Mouse (Mus musculus) myocyte (in vitro differentiated cells): ENCODE measurements around the gene Dnah7a.

ENCODE experiments used
- CEBPB ChIP-seq: IDR thresholded peaks from 2 replicates; pipeline ENCODE4 v1.6.1; 2011; ENCODE audit warnings: mild to moderate bottlenecking, moderate library complexity; ENCODE audit not compliant: poor library complexity, insufficient read depth, severe bottlenecking
- E2F4 ChIP-seq: IDR thresholded peaks from one replicate; pipeline ENCODE4 v1.6.1; 2011; ENCODE audit warnings: mild to moderate bottlenecking, control low read depth, moderate library complexity; ENCODE audit not compliant: insufficient read depth
- MAX ChIP-seq: IDR thresholded peaks from one replicate; pipeline ENCODE4 v1.6.1; 2011; ENCODE audit warnings: low read depth, mild to moderate bottlenecking, control low read depth
- MYOD1 ChIP-seq, 3 experiments: IDR thresholded peaks; one replicate each; pipeline ENCODE4 v1.6.1; 2011; ENCODE audit warnings: control low read depth in 2 of 3, low read depth in 2 of 3, mild to moderate bottlenecking in 2 of 3, moderate library complexity in 1 of 3; ENCODE audit not compliant: insufficient read length in 2 of 3, control insufficient read depth in 1 of 3
- MYOG ChIP-seq, 3 experiments: IDR thresholded peaks; one replicate each; pipeline ENCODE4 v1.6.1; 2011; ENCODE audit warnings: control low read depth in 2 of 3, low read depth in 2 of 3, mild to moderate bottlenecking in 2 of 3; ENCODE audit not compliant: insufficient read length in 2 of 3, control insufficient read depth in 1 of 3, insufficient read depth in 1 of 3
- POLR2A ChIP-seq: IDR thresholded peaks from one replicate; pipeline ENCODE4 v1.6.1; 2011; ENCODE audit warnings: low read depth, mild to moderate bottlenecking, control low read depth, moderate library complexity; ENCODE audit not compliant: insufficient read length
- POLR2AphosphoS2 ChIP-seq: IDR thresholded peaks from one replicate; pipeline ENCODE4 v1.6.1; 2011; ENCODE audit warnings: low read depth, control low read depth; ENCODE audit not compliant: insufficient read length
- REST ChIP-seq: IDR thresholded peaks from one replicate; pipeline ENCODE4 v1.6.1; 2011; ENCODE audit warnings: mild to moderate bottlenecking, control low read depth, moderate library complexity; ENCODE audit not compliant: insufficient read depth, insufficient read length
- TCF12 ChIP-seq: IDR thresholded peaks from one replicate; pipeline ENCODE4 v1.6.1; 2011; ENCODE audit warnings: mild to moderate bottlenecking, control low read depth; ENCODE audit not compliant: poor library complexity, insufficient read depth, severe bottlenecking
- USF1 ChIP-seq: IDR thresholded peaks from one replicate; pipeline ENCODE4 v1.6.1; 2011; ENCODE audit warnings: low read depth, mild to moderate bottlenecking, control low read depth, moderate library complexity

- TF ChIP-seq E2F4 (no peak), USF1 (no peak), POLR2AphosphoS2 (no peak), POLR2A (no peak), TCF12 (no peak), MAX (no peak), MYOD1 (IDR thresholded peaks at IDR 0.05; ENCODE audit: control insufficient read depth in 1 of 3, insufficient read length in 2 of 3, low read depth in 2 of 3) (no peak), MYOG (IDR thresholded peaks at IDR 0.05; ENCODE audit: control insufficient read depth in 1 of 3, insufficient read depth in 1 of 3, insufficient read length in 2 of 3, low read depth in 2 of 3) (no peak), CEBPB (no peak), REST (no peak)
These were observed 8.9 kb upstream of the Dnah7a start for GRCm38 (mm10) chr1:53715446-53715845.
